Mouse (Mus musculus) adrenal gland (tissue): ENCODE measurements around the gene Grasp.

Experiments
- intact Hi-C: fragments of 180-260 bp; cut with DNase I; formaldehyde crosslinking; loops from one replicate; pipeline ENCODE4 v1.15.1; 2025
- long read RNA-seq, 2 experiments: library from polyadenylated mRNA; unstranded; transcript quantifications; one replicate each; pipeline ENCODE4 v2.0.0; 2020; ENCODE audit warnings: borderline replicate concordance in 1 of 2; ENCODE audit not compliant: insufficient replicate concordance in 1 of 2

The Grasp gene
- long read RNA-seq, experiment 1, transcript Grasp-201 (8 exons, 2,033 nt) = major isoform, 11 of 11 reads
- long read RNA-seq, experiment 1, partial matches to known transcripts = 0 of 11 reads
- long read RNA-seq, experiment 1, other reads (novel, unspliced or antisense) = 0 of 11 reads
- long read RNA-seq, experiment 2, transcript Grasp-201 (8 exons, 2,033 nt) = major isoform, 33 of 38 reads
- long read RNA-seq, experiment 2, partial matches to known transcripts = 0 of 38 reads
- long read RNA-seq, experiment 2, other reads (novel, unspliced or antisense) = 5 of 38 reads

DNA sequence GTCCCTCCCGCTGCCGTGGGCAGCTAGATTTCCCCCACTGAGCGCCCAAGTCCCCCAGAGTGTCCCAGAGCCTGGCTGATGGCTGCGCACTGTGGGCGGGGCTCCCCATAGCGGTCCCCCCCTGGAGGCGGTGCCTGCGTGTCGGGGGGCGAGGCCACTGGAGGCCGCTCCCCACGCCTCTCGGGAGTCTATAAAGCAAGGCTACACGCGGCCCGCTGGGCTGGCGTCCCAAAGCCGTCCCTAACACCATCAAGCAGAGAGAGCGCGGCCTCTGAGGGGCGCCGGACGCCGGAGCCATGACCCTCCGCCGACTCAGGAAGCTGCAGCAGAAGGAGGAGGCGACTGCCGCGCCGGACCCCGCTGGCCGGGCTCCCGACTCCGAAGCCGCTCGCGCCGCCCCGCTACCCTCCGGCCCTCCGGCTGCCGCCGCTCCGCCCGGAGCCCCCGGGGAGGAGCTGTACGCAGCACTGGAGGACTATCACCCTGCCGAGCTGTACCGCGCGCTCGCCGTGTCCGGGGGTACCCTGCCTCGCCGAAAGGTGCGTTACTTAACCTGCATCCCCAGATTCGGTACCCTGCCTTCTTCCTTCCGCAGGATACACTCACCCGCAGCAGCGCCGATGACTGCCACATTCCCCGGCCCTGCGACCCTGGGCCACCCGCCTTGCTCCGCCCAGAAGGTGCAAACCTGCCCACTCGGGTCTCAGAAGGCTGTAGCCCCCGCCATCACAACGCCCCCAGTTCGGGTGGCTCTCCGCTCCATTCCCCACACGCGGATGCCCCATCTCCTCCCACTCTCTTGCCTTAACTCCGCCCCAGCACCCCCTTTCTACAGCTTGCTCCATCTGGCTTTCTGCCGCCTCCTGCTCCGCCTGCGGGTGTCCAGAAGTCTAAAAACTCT is at the start of gene Grasp:
Grasp (plus strand) TSS at position 183 of the 901 bp plus-strand sequence.
- intact Hi-C loops = loop anchor here (5.0 kb wide), 1 partner anchor 58 kb away; the partner anchor contains the start of gene Atg101

- intact Hi-C loops = no loop called here
These were observed 49.5 kb upstream of the Grasp start for GRCm38 (mm10) chr15:101174294-101175130.

- intact Hi-C loops = no loop called here
These were observed 48.9 kb upstream of the Grasp start for GRCm38 (mm10) chr15:101175131-101175460.

GRCm38 (mm10) chr15:101175613-101176283 is 48.2 kb upstream of the Grasp start:
- intact Hi-C loops = no loop called here

DNA sequence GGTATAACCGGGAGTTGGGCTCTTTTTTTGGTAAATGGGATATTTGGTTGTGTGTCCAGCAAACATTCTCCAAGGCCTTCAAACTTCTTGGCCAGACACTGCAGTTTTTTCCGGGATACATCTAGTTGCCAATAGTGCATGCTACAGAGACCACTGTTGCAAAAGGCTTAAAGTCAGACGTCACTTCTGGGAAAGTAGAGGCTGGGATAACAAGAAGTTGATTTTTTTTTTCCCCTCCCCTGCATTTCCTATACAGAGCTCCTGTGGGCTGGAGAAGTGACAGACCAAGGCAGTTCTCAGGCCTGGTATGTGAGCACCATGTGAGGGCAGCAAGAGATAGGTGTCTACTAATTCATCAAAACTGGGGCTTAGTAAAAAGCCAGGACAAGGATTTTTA is 47.7 kb upstream of the Grasp start:
- intact Hi-C loops = no loop called here

DNA sequence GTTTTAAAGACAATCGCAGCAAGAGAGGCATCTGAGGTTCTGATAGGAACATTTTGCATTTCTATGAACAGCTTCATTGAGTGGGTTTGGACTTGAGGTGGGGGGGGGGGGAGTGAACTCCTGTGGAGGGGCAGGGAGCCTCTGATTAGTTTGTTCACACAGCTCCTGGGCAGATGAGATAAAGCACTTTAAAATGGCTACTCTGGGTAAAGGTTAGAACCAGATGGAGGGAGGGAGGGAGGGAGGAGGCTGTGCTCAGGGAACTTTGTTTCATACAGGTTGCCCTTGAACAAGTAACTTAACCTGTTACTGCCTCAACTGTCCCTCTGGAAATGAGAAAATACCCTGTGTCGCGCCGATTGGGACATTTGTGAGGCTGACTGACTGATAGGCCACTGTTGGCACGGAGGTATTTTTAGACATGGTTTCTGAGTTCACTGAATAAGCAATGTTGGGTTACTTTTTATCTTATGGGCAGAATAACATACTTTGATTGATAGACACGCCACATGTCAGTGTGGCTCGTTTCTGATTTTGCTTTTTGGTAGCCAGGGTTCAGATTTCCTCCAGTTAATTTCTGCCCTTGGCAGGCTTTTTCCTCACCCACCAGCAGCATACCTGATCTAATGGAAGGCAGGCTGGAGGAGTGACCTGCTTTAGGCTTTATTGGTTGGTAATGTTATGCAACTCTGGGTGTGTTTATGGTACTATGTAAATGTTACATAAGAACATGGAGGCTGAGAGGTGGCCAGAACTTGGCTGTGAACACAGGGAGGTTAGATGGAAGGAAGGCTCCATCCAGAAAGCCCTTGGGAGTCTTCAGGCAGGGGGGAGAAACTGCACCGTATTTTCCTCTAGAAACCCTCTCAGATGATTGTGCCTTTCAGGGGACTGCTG is 46.9 kb upstream of the Grasp start:
- intact Hi-C loops = no loop called here

DNA sequence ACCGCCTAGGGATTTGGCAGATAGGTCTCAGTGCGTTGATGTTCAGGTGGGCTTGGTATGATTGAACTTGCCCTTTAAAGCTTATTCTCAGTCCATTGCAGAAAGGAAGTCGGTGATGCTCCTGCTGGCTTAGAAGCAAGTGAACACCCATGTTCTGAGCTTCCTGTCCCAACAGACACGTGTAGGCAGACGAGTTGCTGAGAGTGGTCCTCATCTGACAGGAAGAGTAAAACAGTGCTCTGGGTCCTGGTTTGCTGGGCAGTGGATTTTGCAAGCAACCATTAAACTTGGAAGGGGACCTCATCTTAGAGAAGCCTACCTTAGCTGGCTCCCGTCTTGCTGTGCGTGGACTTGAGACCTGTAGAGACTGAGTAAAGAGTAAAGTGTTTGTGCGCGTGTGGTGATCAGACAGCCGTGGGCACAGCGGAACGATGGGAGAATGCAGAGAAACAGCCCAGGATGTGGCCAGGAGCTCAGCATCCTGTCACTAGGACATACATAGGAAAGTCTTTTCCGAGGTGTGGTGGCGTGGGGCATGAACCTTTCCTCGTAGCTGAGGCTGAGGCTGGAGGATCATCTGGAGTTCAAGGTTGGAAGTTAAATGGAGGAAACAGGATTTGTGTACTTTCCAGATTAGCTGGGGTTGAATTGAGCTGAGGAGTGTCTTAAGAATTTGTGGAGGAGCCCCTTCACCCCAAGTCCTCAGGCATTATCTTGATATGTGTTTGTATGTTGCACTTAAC is 43.5 kb upstream of the Grasp start:
- intact Hi-C loops = no loop called here

- intact Hi-C loops = no loop called here
These were observed 42.9 kb upstream of the Grasp start for GRCm38 (mm10) chr15:101181106-101181466.

- intact Hi-C loops = no loop called here
These were observed 42.5 kb upstream of the Grasp start for GRCm38 (mm10) chr15:101181500-101181899.

GRCm38 (mm10) chr15:101182676-101183075 is 41.3 kb upstream of the Grasp start:
- intact Hi-C loops = no loop called here

- intact Hi-C loops = no loop called here
These were observed 39.7 kb upstream of the Grasp start for GRCm38 (mm10) chr15:101184300-101184699.

GRCm38 (mm10) chr15:101185549-101185948 is 38.4 kb upstream of the Grasp start:
- intact Hi-C loops = no loop called here

GRCm38 (mm10) chr15:101187907-101188306 is 36.1 kb upstream of the Grasp start:
- intact Hi-C loops = no loop called here

GRCm38 (mm10) chr15:101189981-101190761 is 33.8 kb upstream of the Grasp start:
- intact Hi-C loops = no loop called here

- intact Hi-C loops = no loop called here
These were observed 33.2 kb upstream of the Grasp start for GRCm38 (mm10) chr15:101190762-101191150.

DNA sequence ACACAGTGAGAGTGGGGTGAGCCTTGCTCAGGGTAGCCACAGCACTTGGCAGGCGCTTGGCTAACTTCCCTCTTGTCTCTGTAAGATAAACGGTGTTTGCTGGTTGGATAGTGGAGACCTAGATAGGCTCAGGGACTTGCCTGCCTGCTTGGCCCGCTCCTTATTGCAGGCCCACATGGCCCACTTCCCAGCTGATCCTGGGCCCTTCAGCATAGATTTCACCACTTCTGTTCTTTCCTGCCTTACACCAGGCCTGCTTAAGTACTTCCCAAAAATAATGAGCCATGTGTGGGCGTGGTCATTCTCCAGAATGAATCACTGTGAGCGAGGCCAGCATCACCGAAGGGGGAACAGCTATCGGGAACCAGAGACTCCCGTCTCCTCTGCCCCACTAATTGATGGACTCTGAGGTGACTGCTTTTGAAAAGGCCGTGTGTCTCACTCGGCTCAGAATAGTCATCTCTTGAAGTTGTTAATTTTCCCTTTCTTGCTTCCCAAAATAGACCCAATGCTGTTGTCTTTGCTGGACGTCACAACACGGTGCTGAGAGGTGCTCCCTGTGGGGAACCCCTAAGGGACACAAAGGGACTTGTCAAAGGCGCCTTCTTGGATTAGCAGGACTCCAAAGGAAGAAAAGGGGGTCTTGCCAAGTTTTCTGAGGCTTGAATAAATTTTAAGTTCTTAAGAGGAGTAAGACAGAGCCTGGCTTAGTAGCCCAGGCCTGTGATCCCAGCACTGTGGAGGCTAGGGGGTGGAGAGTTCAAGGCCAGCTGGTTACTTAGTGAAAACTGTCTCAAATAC is 32.3 kb upstream of the Grasp start:
- intact Hi-C loops = no loop called here

DNA sequence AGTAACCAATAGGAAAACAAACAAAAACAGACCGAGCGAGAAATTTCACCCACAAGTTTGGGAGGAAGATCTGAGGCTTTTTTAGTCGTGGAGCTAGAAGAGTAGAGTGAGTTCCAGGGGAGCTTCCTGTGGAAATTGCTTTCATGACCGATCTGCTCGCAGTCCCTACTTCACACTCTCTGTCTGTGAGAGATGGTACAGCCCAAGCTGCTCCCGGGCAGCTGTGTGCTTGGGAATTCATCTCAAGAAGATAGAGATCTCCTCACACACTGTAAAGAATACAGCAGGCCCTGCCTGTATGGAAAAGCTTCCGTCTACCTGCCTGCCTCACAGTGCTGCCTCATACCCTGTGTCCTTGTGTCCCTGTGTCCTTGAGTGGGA is 31.7 kb upstream of the Grasp start:
- intact Hi-C loops = no loop called here

DNA sequence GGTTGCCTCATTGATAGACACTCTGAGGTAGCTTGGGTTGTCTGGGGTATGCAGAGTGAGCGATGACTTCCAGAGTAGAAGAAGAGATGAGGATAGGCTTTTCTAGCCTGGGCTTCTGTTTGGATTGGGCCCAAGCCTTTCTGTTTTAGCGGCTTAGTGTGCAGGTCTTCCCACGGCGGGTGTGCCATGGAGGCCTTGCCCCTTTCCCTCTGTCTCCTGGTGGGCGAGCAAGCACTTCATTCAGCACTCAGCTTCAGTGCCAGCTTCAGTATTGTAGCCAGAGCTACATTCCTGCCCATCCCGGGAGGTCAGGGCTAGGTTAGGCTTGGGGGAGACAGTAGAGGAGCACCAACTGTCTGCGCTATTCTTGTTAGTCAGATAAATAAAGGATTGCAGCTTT is 31.3 kb upstream of the Grasp start:
- intact Hi-C loops = no loop called here
